Mouse (Mus musculus) CD4-positive, CD25-positive, alpha-beta regulatory T cell, adult 9 weeks (primary cell): ENCODE results near the gene Cntnap5c. TPM values are rescaled to one million over a fixed set of nuclear protein-coding genes. Genes with fewer than 3 reads are reported as not detected.

Experiments used
- polyA plus RNA-seq: library from polyadenylated mRNA; unstranded; fragments of 100-300 nt; shearing (Covaris generic); gene quantifications from one replicate; pipeline ENCODE4 v1.2.1, GENCODE M21; 2017

Cntnap5c gene
- not detected for polyA plus RNA-seq

GRCm38 (mm10) chr17:57768622-57769610 lies at the start of gene Cntnap5c:
Cntnap5c (plus strand) TSS chr17:57769570.

GRCm38 (mm10) chr17:57742119-57742518 lies 27.3 kb upstream of the Cntnap5c start, which contains the start of gene Gm21834:
Gm21834 (minus strand) TSS chr17:57742219.

Other genes with a start within 250 kb of the Cntnap5c start
- gene Vmn2r120, start 224.1 kb upstream of the Cntnap5c start, polyA plus RNA-seq = not detected
- not detected for gene Gm21834, start 27.4 kb upstream of the Cntnap5c start, polyA plus RNA-seq